Mouse (Mus musculus) heart, embryonic 13.5 days (tissue): ENCODE data around the gene Tdrd12. TPM values are rescaled to one million over a fixed set of nuclear protein-coding genes. Genes with fewer than 3 reads are reported as not detected.
"Not testable (repeated sequence)": the region's sequence is repeated elsewhere in the genome, so short reads cannot be mapped to it uniquely, and the experiment has no call there.

Source experiments
- ATAC-seq: fragments of 200-750 bp; cut with Nextera tagmentation; 2 replicates; pipeline ENCODE4 v1.8.0; 2017; ENCODE audit warnings: moderate TSS enrichment; ENCODE audit not compliant: insufficient number of reproducible peaks, low FRiP score, low TSS enrichment; ENCODE audit errors: extremely low read depth
- H3K27ac ChIP-seq: fragments of 300-500 bp; sonication (generic); replicated peaks from 2 replicates; pipeline ENCODE4 v1.5.1; 2015; ENCODE audit warnings: moderate library complexity, mild to moderate bottlenecking, inconsistent platforms
- H3K27me3 ChIP-seq: fragments of 300-500 bp; sonication (generic); replicated peaks from 2 replicates; pipeline ENCODE4 v1.6.1; 2015; ENCODE audit warnings: mild to moderate bottlenecking, inconsistent platforms
- H3K36me3 ChIP-seq: fragments of 300-500 bp; sonication (generic); 2 replicates; pipeline ENCODE4 v1.6.1; 2015; ENCODE audit warnings: mild to moderate bottlenecking, inconsistent platforms
- H3K4me1 ChIP-seq: fragments of 300-500 bp; sonication (generic); 2 replicates; pipeline ENCODE4 v1.6.1; 2015; ENCODE audit warnings: inconsistent platforms
- H3K4me2 ChIP-seq: fragments of 300-500 bp; sonication (generic); 2 replicates; pipeline ENCODE4 v1.6.1; 2015; ENCODE audit warnings: inconsistent platforms, mild to moderate bottlenecking, moderate library complexity
- H3K4me3 ChIP-seq: fragments of 300-500 bp; sonication (generic); 2 replicates; pipeline ENCODE4 v1.5.1; 2015; ENCODE audit warnings: moderate library complexity, mild to moderate bottlenecking, inconsistent platforms
- H3K9ac ChIP-seq: fragments of 300-500 bp; sonication (generic); 2 replicates; pipeline ENCODE4 v1.6.1; 2015; ENCODE audit warnings: inconsistent platforms, mild to moderate bottlenecking, moderate library complexity
- H3K9me3 ChIP-seq: fragments of 300-500 bp; sonication (generic); 2 replicates; pipeline ENCODE4 v1.6.1; 2016; ENCODE audit warnings: inconsistent platforms
- WGBS: fragments of 180-500 bp; shearing (Covaris S2); methylation state at CpG from one replicate; pipeline ENCODE4 v1.1.7; 2015; ENCODE audit warnings: mixed read lengths; 5-methylcytosine and 5-hydroxymethylcytosine counted together
- polyA plus RNA-seq: library from polyadenylated mRNA; unstranded; fragments of >200 nt; fragmentation: Nextera tagmentation; extraction: Ambion mirVana; gene quantifications from 2 replicates; pipeline ENCODE4 v1.2.1, GENCODE M21; 2015

The Tdrd12 gene
- polyA plus RNA-seq, 1 experiment from 2014 or later = 0.99 TPM

DNA sequence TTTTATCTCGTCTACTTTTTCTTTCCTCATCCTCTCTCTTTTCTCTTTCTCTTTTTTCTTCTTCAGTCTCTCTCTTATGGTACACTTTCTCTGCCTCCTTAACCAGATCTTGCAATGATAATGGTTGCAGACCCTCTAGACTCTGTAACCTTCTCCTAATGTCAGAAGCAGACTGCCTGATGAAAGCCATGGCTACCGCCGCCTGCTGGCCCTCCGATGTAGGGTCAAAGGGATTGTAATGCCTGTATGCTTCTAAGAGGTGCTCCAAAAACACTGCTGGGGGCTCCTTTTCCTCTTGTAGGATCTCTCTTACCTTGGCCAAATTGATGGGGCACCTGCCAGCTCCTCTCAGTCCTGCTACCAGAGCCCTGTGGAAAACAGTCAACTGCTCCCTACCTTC lies 32.2 kb upstream of the Tdrd12 start:
- not testable (repeated sequence) for H3K4me3 ChIP-seq, H3K4me1 ChIP-seq, H3K9ac ChIP-seq, H3K27me3 ChIP-seq, H3K27ac ChIP-seq, H3K4me2 ChIP-seq, ATAC-seq, H3K36me3 ChIP-seq, H3K9me3 ChIP-seq
- 81% methylated on average over 4 of the region's 4 CpGs for WGBS

DNA sequence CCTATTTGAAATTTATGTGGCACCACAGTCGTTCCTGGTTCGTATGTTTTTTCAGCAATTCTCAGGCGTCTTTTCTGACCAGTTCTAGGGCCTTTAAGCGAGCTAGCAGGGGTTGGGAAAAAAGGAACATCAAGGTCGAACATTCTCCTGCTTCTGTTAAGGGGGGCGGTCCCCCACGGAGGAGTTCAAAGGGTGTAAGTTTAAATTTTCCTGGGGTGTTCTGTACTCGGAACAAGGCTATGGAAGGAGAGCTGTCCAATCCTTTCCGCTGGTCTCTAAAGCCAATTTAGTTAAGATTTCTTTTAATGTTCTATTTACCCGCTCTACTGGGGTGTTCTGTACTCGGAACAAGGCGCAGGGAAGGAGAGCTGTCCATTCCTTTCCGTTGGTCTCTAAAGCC lies 28.4 kb upstream of the Tdrd12 start:
- not testable (repeated sequence) for H3K9ac ChIP-seq, H3K9me3 ChIP-seq, ATAC-seq, H3K4me2 ChIP-seq, H3K4me1 ChIP-seq, H3K4me3 ChIP-seq, H3K36me3 ChIP-seq, H3K27me3 ChIP-seq, H3K27ac ChIP-seq
- 79% methylated on average over 13 of the region's 13 CpGs for WGBS

DNA sequence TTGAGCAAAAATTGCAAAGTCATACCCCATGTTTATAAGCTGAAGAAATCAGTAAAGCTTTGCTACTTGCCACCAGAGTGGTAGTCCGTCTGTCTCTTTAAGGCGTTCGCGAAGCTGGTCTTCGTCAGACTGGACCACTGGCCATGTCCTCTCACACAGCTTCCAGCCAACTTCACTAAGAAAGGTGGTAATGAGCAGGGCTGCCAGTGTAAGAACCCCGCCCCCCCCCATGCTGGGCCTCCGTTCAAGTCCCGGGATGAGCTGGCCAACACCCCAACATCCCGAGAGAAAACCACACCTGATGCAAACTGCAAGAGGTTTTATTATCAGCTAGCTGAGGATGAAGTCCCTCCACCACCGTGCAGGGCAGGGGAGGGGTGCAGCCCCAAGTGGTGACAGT lies 27.3 kb upstream of the Tdrd12 start:
- not testable (repeated sequence) for H3K9ac ChIP-seq, H3K4me3 ChIP-seq, H3K27me3 ChIP-seq, H3K27ac ChIP-seq, H3K4me2 ChIP-seq, H3K4me1 ChIP-seq, H3K36me3 ChIP-seq, ATAC-seq, H3K9me3 ChIP-seq
- WGBS = 73% methylated on average over 10 of the region's 10 CpGs

DNA sequence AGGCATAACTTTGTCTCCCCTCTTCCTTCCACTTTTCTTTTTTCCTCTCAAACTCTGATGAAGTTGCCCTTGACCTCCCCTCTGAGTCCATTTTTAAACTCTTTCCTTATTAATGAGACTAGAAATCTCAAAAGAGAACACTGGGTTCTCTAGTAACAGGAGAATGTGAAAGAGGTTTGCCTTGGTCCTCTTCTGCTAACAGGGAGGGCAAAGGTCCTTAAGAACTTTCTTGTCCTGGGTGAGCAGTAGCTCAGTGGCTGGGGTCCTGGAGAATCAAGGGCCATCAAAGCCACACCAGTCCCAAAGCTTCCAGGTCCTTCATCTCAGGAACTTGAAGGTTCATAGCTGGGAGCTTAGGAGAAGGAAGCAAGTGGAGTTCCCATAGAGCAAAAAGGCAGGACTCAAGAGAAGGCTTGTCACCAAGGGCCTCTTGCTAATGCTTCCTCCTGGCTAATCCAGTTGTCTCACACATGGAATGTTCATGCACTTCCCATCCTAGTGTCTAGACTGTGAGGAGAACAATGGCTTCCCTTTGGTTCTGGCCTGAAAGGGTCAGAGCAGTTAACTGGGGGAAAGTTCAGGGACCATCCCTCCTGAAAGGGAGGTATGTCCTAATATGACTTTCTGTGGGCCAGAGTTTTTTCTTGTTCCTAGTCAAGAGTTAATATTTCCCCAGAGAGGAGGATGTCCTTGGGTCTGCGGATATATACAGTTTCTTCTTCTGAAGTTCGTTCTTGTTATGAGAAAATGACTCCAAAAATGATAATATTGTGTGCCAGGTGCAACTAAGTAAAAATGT lies 26.7 kb upstream of the Tdrd12 start:
- Histone ChIP-seq H3K36me3 (no peaks in the 10 kb centered on the region), H3K27ac (no peak overlapping the region), H3K9me3 (no peaks in the 10 kb centered on the region), H3K27me3 (no peaks in the 10 kb centered on the region), H3K4me3 (no peak overlapping the region), H3K4me1 (no peaks in the 10 kb centered on the region), H3K4me2 (no peak overlapping the region), H3K9ac (no peak overlapping the region)
- no peak for ATAC-seq
- WGBS = 82% methylated on average over 2 of the region's 2 CpGs

DNA sequence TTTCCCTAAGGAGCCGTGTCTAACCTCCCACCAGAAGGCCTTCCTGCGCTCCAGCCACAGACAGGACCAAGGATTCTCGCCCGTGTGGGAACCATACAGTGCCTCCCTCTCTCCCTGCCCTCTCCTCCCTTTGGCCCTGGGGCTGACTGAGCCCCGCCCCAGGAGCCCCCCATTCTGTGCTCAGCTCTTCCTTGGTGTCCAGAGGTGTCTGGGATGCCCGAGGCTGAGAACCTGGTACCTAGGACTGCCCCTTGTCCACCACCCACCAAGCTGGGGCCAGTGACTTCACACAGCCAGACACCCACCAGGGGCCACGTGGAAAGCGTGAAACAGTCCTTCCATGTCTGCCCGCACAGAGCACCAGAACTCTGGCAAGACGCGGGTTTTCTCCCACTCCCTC lies 25.5 kb upstream of the Tdrd12 start:
- no peak for ATAC-seq
- Histone ChIP-seq H3K27ac (no peak overlapping the region), H3K4me1 (peaks cover under 1% of the 10 kb centered on the region), H3K36me3 (no peaks in the 10 kb centered on the region), H3K9ac (no peak overlapping the region), H3K27me3 (no peaks in the 10 kb centered on the region), H3K4me2 (no peak overlapping the region), H3K4me3 (no peak overlapping the region), H3K9me3 (no peaks in the 10 kb centered on the region)
- 50% methylated on average over 11 of the region's 11 CpGs for WGBS

DNA sequence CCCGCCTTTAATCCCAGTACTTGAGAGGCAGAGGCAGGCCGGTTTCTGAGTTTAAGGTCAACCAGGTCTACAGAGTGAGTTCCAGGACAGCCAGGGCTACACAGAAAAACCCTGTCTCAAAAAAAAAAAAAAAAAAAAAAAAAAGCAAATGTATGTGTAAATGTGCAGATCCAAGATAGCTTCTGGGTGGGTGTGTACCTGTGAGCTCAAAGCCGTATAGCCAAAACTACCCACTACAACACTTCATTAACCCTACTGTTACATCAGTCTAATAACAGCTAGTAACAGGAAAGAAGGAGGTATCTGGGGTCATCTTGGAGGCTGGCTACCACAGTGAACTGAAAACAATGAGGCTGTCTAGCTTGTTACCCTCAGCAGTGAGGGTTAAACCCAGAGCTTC lies 22.3 kb upstream of the Tdrd12 start:
- Histone ChIP-seq H3K4me3 (no peak overlapping the region), H3K36me3 (no peaks in the 10 kb centered on the region), H3K27ac (no peak overlapping the region), H3K9me3 (no peaks in the 10 kb centered on the region), H3K4me1 (peaks cover 18% of the 10 kb centered on the region), H3K9ac (no peak overlapping the region), H3K4me2 (no peak overlapping the region), H3K27me3 (no peaks in the 10 kb centered on the region)
- WGBS = 71% methylated on average over 3 of the region's 3 CpGs
- ATAC-seq = no peak

DNA sequence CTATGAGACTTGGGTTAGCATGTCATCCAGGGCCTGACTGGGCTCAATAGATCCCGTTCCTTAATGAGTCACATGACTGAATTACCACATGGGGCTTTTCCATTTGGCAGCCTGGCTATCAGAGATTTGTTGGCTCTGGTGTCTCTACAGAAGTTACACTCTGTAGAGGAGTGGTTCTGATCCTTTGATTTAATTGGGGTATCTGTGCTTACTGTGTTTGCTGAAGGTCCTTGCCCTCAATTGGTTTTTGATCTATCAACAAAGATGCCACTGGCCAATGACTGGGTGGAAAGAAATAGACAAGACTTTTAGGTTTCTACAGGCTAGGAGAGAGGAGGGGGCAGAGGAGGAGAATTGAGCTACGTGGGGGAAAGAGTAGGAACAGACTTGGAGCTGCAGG lies 21.1 kb upstream of the Tdrd12 start:
- WGBS = 42% methylated on average over 2 of the region's 2 CpGs

DNA sequence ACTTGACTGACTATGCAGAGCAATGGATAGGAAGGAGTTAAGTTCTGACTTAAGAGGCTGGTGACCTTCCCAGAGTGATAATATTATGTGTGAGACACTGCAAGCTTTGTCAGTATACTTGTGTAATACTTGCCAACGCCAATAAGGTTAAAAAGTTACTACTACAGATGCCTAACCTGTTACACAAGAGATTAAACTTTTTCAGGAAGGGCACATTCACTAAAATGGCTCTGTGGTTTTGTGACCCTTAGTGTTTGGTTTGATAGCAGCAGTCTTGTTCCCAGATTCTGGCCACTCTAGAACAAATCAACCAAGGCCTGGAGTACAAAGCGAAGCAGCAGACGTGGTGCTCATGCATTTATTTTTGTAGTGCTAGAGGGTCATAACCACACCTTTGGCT lies 20.0 kb upstream of the Tdrd12 start:
- 57% methylated on average over 3 of the region's 3 CpGs for WGBS
- Histone ChIP-seq H3K27ac (no peak overlapping the region), H3K36me3 (no peaks in the 10 kb centered on the region), H3K4me2 (no peak overlapping the region; the same call in 1 of the 2 replicates), H3K4me1 (peaks cover 29% of the 10 kb centered on the region), H3K4me3 (no peak overlapping the region), H3K9me3 (no peaks in the 10 kb centered on the region), H3K27me3 (no peaks in the 10 kb centered on the region), H3K9ac (no peak overlapping the region)
- no peak for ATAC-seq

More for the DNA sequence above, 21.1 kb upstream of the Tdrd12 start:
- no peak overlapping the region for H3K4me3 ChIP-seq
- no peak for ATAC-seq
- no peak overlapping the region for H3K9ac ChIP-seq
- no peaks in the 10 kb centered on the region for H3K27me3 ChIP-seq
- no peak overlapping the region for H3K4me2 ChIP-seq
- peaks cover 26% of the 10 kb centered on the region for H3K4me1 ChIP-seq
- H3K27ac ChIP-seq = no peak overlapping the region
- no peaks in the 10 kb centered on the region for H3K9me3 ChIP-seq
- no peaks in the 10 kb centered on the region for H3K36me3 ChIP-seq

DNA sequence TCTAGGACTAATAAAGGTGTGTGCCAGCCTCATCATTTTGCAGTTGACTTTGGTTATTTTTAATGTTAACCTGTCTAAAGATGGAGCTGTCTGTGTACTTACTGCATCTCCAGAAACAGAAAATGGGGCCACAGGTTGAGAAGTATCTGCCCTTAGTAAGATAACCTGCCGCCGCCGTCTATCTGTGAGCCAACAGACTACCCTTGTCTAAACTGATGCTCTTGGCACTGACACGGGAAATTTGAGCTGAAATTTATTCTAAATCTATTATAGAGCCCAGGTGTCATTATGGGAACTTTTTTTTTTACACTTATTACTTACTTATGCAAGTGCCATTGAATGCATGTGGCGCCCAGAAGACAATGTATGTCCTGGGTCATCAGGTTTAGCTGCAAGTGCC lies 19.4 kb upstream of the Tdrd12 start:
- Histone ChIP-seq H3K27ac (no peak overlapping the region), H3K9ac (peak overlapping the region; percentile 94; the same call in 1 of the 2 replicates), H3K36me3 (no peaks in the 10 kb centered on the region), H3K27me3 (no peaks in the 10 kb centered on the region), H3K4me3 (no peak overlapping the region), H3K4me1 (peaks cover 29% of the 10 kb centered on the region), H3K4me2 (peak overlapping the region; percentile 96; the same call in 1 of the 2 replicates), H3K9me3 (no peaks in the 10 kb centered on the region)
- no peak for ATAC-seq
- WGBS = 65% methylated on average over 5 of the region's 5 CpGs

DNA sequence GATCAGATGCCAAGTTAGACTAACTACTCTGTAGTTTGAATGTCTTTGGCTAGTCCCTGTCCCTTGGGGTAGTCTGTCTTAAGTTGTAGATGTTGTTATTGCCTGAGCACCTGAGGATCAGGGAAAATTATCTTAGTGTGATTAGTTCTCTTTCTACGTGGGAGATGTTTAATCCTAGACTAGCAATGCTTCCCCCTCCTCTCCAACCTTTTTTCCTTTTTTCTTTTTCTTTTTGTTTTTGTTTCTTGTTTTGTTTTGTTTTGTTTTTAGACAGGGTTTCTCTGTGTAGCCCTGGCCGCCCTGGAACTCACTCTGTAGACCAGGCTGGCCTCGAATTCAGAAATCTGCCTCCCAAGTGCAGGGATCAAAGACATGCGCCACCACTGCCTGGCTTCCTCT lies 18.7 kb upstream of the Tdrd12 start, which contains the start of gene Nudt19:
TSS of gene Nudt19 (minus strand) at position 100 of the 399 bp plus-strand sequence.
- Histone ChIP-seq H3K4me3 (peak within 1 kb of the TSS; percentile 88), H3K4me1 (peaks cover 29% of the 10 kb centered on the region), H3K9me3 (no peaks in the 10 kb centered on the region), H3K36me3 (peaks cover 7% of the 10 kb centered on the region), H3K9ac (peak within 1 kb of the TSS; percentile 94), H3K4me2 (peak within 1 kb of the TSS; percentile 96), H3K27ac (peak within 1 kb of the TSS; percentile 99), H3K27me3 (no peaks in the 10 kb centered on the region)
- 63% methylated on average over 4 of the region's 4 CpGs for WGBS
- ATAC-seq = no peak

DNA sequence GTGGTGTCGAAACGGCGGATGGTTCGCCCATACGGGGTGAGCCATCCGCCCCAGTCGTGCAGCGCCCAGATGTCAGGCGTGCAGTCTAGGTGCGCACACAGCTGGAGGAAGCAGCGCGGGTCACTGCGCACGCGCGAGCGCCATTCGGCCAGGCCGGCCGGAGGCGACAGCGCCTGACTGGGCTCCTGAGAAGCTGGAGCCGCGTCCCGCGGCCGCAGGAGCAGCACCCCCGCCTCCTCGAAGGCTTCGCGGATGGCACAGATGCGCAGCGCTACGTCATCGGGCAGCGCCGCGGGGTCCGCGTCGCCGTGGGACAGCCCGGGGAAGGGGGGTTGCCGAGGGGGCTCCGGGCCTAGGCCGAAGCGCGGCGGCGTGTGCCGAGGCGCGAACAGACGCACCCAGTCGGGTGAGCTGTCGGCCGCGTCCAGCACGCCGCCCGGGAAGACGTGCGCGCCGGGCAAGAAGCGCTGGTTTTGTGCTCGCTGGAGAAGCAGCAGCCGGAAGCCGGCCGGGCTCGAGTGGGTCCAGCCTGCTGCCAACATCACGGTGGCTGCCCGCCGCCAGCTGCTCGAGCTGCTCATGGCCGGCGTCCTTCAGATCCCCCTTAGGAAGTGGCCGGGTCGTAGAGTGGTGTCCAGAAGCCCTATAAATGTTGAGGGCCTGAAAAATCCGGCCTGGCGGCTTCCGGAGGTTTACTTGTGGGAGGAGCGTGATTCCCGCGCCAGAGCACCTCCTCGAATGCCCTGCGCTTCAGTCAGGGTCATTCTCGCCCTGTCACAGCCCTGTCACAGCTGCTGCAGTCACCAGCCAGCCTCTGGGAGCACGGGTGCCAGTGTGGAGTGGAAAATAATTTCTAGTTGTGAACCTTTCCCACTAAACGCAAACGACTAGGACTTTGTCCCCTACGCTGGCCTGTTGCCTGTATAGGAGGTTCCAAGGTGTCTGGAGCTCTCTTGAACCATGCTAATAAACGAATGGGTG lies 18.0 kb upstream of the Tdrd12 start:
- Histone ChIP-seq H3K27me3 (no peaks in the 10 kb centered on the region), H3K36me3 (peaks cover 14% of the 10 kb centered on the region), H3K4me1 (peaks cover 29% of the 10 kb centered on the region), H3K27ac (peak overlapping the region; percentile 99), H3K9ac (peak overlapping the region; percentile 94), H3K4me2 (peak overlapping the region; percentile 96), H3K9me3 (no peaks in the 10 kb centered on the region), H3K4me3 (peak overlapping the region; percentile 88)
- under 1% methylated on average over 92 of the region's 93 CpGs for whole genome bisulfite sequencing
- ATAC-seq = peak; percentile 86
